Mouse (Mus musculus) forebrain, embryonic 14.5 days (tissue): ENCODE data around the gene Clec12b. TPM values are rescaled to one million over a fixed set of nuclear protein-coding genes. Genes with fewer than 3 reads are reported as not detected.

Source experiments
- ATAC-seq: fragments of 200-750 bp; cut with Nextera tagmentation; 2 replicates; pipeline ENCODE4 v1.8.0; 2017; ENCODE audit warnings: mild to moderate bottlenecking, moderate library complexity
- DNase-seq: peaks from one replicate; pipeline ENCODE4 v3.0.0-alpha.2; 2015; ENCODE audit warnings: low spot score
- H3K27ac ChIP-seq: fragments of 300-500 bp; sonication (generic); 2 replicates; pipeline ENCODE4 v1.5.1; 2014; ENCODE audit warnings: low read depth, mild to moderate bottlenecking, control low read depth, low read length, moderate library complexity
- H3K27me3 ChIP-seq: fragments of 300-500 bp; sonication (generic); replicated peaks from 2 replicates; pipeline ENCODE4 v1.6.1; 2014; ENCODE audit warnings: low read length, control low read depth, mixed read lengths; ENCODE audit not compliant: control insufficient read depth, insufficient read depth
- H3K36me3 ChIP-seq: fragments of 300-500 bp; sonication (generic); 2 replicates; pipeline ENCODE4 v1.6.1; 2014; ENCODE audit warnings: low read length, control low read depth; ENCODE audit not compliant: control insufficient read depth, insufficient read depth
- H3K4me1 ChIP-seq: fragments of 300-500 bp; sonication (generic); 2 replicates; pipeline ENCODE4 v1.6.1; 2014; ENCODE audit warnings: antibody characterized with exemption, low read length, control low read depth; ENCODE audit not compliant: control insufficient read depth, insufficient read depth
- H3K4me2 ChIP-seq: fragments of 300-500 bp; sonication (generic); 2 replicates; pipeline ENCODE4 v1.6.1; 2014; ENCODE audit warnings: mild to moderate bottlenecking, control low read depth, low read length
- H3K4me3 ChIP-seq: fragments of 300-500 bp; sonication (generic); 2 replicates; pipeline ENCODE4 v1.5.1; 2014; ENCODE audit warnings: low read depth, low read length, control low read depth
- H3K9ac ChIP-seq: fragments of 300-500 bp; sonication (generic); 2 replicates; pipeline ENCODE4 v1.6.1; 2014; ENCODE audit warnings: mild to moderate bottlenecking, low read length, control low read depth, moderate library complexity
- H3K9me3 ChIP-seq: fragments of 300-500 bp; sonication (generic); replicated peaks from 2 replicates; pipeline ENCODE4 v1.6.1; 2016; ENCODE audit warnings: low read length, control low read depth, mixed read lengths; ENCODE audit not compliant: control insufficient read depth
- WGBS: fragments of 180-500 bp; shearing (Covaris S2); extraction: QIAGEN DNeasy Blood & Tissue Kit; methylation state at CpG from one replicate; pipeline ENCODE4 v1.1.7; 2014; 5-methylcytosine and 5-hydroxymethylcytosine counted together
- polyA plus RNA-seq: library from polyadenylated mRNA; unstranded; fragments of >200 nt; fragmentation: Nextera tagmentation; extraction: Ambion mirVana; gene quantifications from 2 replicates; pipeline ENCODE4 v1.2.1, GENCODE M21; 2014

Clec12b gene
- polyA plus RNA-seq: not detected in 2 replicates

DNA sequence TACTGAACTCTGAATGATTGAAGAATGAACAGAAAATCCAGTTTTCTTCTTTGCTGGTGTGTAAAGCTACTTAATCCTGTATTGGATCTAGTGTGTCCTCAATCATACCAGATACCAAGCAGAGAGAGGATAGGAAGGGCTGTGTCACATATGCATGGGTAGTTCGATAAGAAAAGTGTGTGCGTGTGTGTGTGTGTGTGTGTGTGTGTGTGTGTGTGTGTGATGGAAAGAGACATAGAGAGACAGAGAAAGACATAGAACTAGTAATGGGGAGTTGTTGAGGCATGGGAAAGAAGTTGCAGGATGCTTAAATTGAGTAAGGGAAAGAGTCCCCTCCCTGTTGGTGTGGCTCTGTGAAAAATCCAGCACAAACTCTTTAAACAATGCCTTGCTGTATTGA lies at the start of gene Clec12b:
Gene Clec12b, minus strand, starts transcription at position 101 of the 400 bp plus-strand sequence.
- H3K27me3 ChIP-seq: no peaks in the 10 kb centered on the region
- H3K4me1 ChIP-seq: no peaks in the 10 kb centered on the region
- ATAC-seq (no peak), DNase-seq (no peak)
- H3K9ac ChIP-seq: no peak within 1 kb of the TSS
- H3K36me3 ChIP-seq: no peaks in the 10 kb centered on the region
- H3K27ac ChIP-seq: no peak within 1 kb of the TSS
- 85% methylated on average over 2 of the region's 2 CpGs for WGBS
- no peaks in the 10 kb centered on the region for H3K9me3 ChIP-seq
- no peak within 1 kb of the TSS for H3K4me2 ChIP-seq
- H3K4me3 ChIP-seq: no peak within 1 kb of the TSS

- Histone ChIP-seq H3K9me3 (no peaks in the 10 kb centered on the region), H3K27me3 (no peaks in the 10 kb centered on the region), H3K4me1 (no peaks in the 10 kb centered on the region), H3K4me2 (no peak overlapping the region), H3K27ac (no peak overlapping the region), H3K9ac (no peak overlapping the region), H3K36me3 (no peaks in the 10 kb centered on the region), H3K4me3 (no peak overlapping the region)
- ATAC-seq (no peak), DNase-seq (no peak)
- WGBS: 37% methylated on average over 5 of the region's 5 CpGs
Measured at GRCm38 (mm10) chr6:129434239-129434638, 48.6 kb upstream of the Clec12b start.

DNA sequence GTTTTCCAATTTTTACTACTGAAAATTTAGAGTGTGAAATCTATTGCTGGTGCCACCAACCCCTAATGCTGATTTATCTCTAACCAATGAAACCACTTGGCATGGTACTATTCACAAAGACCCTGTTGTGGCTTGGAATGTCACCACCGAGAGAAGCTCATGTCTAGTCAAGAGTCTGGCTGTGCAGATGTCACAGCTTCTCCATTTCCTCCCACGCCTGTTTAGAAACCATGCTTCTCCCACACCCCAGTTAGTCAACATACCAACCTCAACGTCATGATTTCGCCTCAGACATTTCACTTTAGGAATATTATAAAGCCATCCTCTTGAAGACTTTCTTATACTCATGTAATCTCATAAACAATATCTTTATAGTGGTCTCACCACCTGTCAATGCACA lies 41.6 kb upstream of the Clec12b start:
- Histone ChIP-seq H3K4me3 (no peak overlapping the region), H3K36me3 (no peaks in the 10 kb centered on the region), H3K27ac (no peak overlapping the region), H3K9ac (no peak overlapping the region), H3K9me3 (no peaks in the 10 kb centered on the region), H3K4me1 (no peaks in the 10 kb centered on the region), H3K4me2 (no peak overlapping the region), H3K27me3 (no peaks in the 10 kb centered on the region)
- DNase-seq (no peak), ATAC-seq (no peak)
- WGBS: 92% methylated on average over 4 of the region's 4 CpGs

DNA sequence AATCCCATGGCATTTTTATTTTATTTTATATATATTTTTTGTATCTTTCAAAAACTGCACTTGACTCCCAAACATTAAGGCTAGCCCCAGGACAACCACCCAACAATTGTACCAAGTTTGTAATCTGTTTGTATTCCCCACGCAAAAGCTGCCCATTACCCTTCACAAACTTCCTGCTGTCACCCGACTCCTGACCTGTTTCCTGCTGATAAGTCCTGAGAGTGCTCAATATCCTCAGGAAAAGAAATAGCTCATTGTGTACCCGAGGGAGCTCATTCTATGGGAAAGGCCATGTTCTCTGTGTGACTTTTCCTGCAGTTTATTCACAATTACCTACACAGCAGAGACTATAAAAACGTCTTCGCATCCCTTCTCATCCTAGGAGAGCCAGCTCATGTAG lies 40.1 kb upstream of the Clec12b start:
- no peaks in the 10 kb centered on the region for H3K4me1 ChIP-seq
- no peaks in the 10 kb centered on the region for H3K9me3 ChIP-seq
- WGBS: 32% methylated on average over 5 of the region's 5 CpGs
- H3K27ac ChIP-seq: no peak overlapping the region
- ATAC-seq (no peak), DNase-seq (no peak)
- no peak overlapping the region for H3K4me3 ChIP-seq
- H3K36me3 ChIP-seq: no peaks in the 10 kb centered on the region
- no peak overlapping the region for H3K9ac ChIP-seq
- no peaks in the 10 kb centered on the region for H3K27me3 ChIP-seq
- no peak overlapping the region for H3K4me2 ChIP-seq

- Histone ChIP-seq H3K27ac (no peak overlapping the region), H3K27me3 (no peaks in the 10 kb centered on the region), H3K4me2 (no peak overlapping the region), H3K36me3 (no peaks in the 10 kb centered on the region), H3K4me3 (no peak overlapping the region), H3K9me3 (no peaks in the 10 kb centered on the region), H3K9ac (no peak overlapping the region), H3K4me1 (no peaks in the 10 kb centered on the region)
- WGBS: 76% methylated on average over 5 of the region's 5 CpGs
- no peak for ATAC-seq
- no peak for DNase-seq
Measured at GRCm38 (mm10) chr6:129425217-129425616, 39.5 kb upstream of the Clec12b start.

DNA sequence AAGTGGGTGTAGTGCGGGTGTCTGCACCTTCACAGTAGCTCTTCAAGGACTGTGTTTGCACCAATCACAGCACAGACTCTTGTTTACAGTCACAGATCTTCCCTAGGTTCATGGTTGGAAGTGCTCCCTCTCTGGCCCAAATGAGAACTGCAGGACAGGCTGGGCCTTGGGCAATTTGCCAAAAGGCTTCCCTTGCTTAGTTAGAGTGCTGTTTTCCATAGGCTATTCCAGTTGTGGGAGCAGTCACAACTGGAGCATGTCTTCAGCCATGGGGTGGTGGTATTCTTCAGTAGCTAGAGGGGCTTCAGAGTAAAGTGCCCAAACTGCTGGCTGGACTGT lies 38.0 kb upstream of the Clec12b start:
- Histone ChIP-seq H3K27me3 (no peaks in the 10 kb centered on the region), H3K27ac (no peak overlapping the region), H3K4me3 (no peak overlapping the region), H3K9ac (no peak overlapping the region), H3K36me3 (no peaks in the 10 kb centered on the region), H3K9me3 (no peaks in the 10 kb centered on the region), H3K4me2 (no peak overlapping the region), H3K4me1 (no peaks in the 10 kb centered on the region)
- 27% methylated on average over 1 of the region's 1 CpGs for WGBS
- ATAC-seq (peak; percentile 91), DNase-seq (peak; percentile 73)

- WGBS: 77% methylated on average over 4 of the region's 4 CpGs
- H3K27ac ChIP-seq: no peak overlapping the region
Measured at GRCm38 (mm10) chr6:129423040-129423733, 37.5 kb upstream of the Clec12b start.

GRCm38 (mm10) chr6:129422311-129422710 lies 36.6 kb upstream of the Clec12b start:
- 95% methylated on average over 3 of the region's 3 CpGs for WGBS
- no peak overlapping the region for H3K27ac ChIP-seq
- DNase-seq: no peak
- no peak overlapping the region for H3K9ac ChIP-seq
- no peaks in the 10 kb centered on the region for H3K27me3 ChIP-seq
- H3K9me3 ChIP-seq: no peaks in the 10 kb centered on the region
- H3K4me2 ChIP-seq: no peak overlapping the region
- H3K4me3 ChIP-seq: no peak overlapping the region
- H3K36me3 ChIP-seq: no peaks in the 10 kb centered on the region
- no peak for ATAC-seq
- no peaks in the 10 kb centered on the region for H3K4me1 ChIP-seq

More at GRCm38 (mm10) chr6:129423040-129423733, 37.5 kb upstream of the Clec12b start:
- Histone ChIP-seq H3K4me3 (no peak overlapping the region), H3K27me3 (no peaks in the 10 kb centered on the region), H3K4me1 (no peaks in the 10 kb centered on the region), H3K4me2 (no peak overlapping the region), H3K36me3 (no peaks in the 10 kb centered on the region), H3K9me3 (no peaks in the 10 kb centered on the region), H3K9ac (no peak overlapping the region)
- ATAC-seq (peak; percentile 48), DNase-seq (peak; percentile 54)

- ATAC-seq (no peak), DNase-seq (no peak)
- Histone ChIP-seq H3K4me3 (no peak overlapping the region), H3K36me3 (no peaks in the 10 kb centered on the region), H3K27me3 (no peaks in the 10 kb centered on the region), H3K4me2 (no peak overlapping the region), H3K4me1 (no peaks in the 10 kb centered on the region), H3K9ac (no peak overlapping the region), H3K27ac (no peak overlapping the region), H3K9me3 (no peaks in the 10 kb centered on the region)
- 72% methylated on average over 1 of the region's 1 CpGs for WGBS
Measured at GRCm38 (mm10) chr6:129414177-129414576, 28.5 kb upstream of the Clec12b start.
